Mouse (Mus musculus) liver, embryonic 13.5 days (tissue): Measurements from ENCODE around the gene Olfr951. TPM values are rescaled to one million over a fixed set of nuclear protein-coding genes. Genes with fewer than 3 reads are reported as not detected.

Experiments
- ATAC-seq: fragments of 200-750 bp; cut with Nextera tagmentation; 2 replicates; pipeline ENCODE4 v1.8.0; 2017; ENCODE audit warnings: low read depth, mild to moderate bottlenecking, moderate number of reproducible peaks, moderate library complexity
- DNase-seq: peaks from one replicate; pipeline ENCODE4 v3.0.0; 2022
- H3K27ac ChIP-seq: fragments of 300-500 bp; sonication (generic); 2 replicates; pipeline ENCODE4 v1.5.1; 2015; ENCODE audit warnings: moderate library complexity, mild to moderate bottlenecking, inconsistent platforms
- H3K27me3 ChIP-seq: fragments of 300-500 bp; sonication (generic); 2 replicates; pipeline ENCODE4 v1.6.1; 2015; ENCODE audit warnings: mild to moderate bottlenecking, inconsistent platforms
- H3K36me3 ChIP-seq: fragments of 300-500 bp; sonication (generic); 2 replicates; pipeline ENCODE4 v1.6.1; 2015; ENCODE audit warnings: mild to moderate bottlenecking, inconsistent platforms
- H3K4me1 ChIP-seq: fragments of 300-500 bp; sonication (generic); replicated peaks from 2 replicates; pipeline ENCODE4 v1.6.1; 2015; ENCODE audit warnings: inconsistent platforms
- H3K4me2 ChIP-seq: fragments of 300-500 bp; sonication (generic); 2 replicates; pipeline ENCODE4 v1.6.1; 2015; ENCODE audit warnings: inconsistent platforms, mild to moderate bottlenecking, moderate library complexity
- H3K4me3 ChIP-seq: fragments of 300-500 bp; sonication (generic); replicated peaks from 2 replicates; pipeline ENCODE4 v1.5.1; 2015; ENCODE audit warnings: mild to moderate bottlenecking, inconsistent platforms
- H3K9ac ChIP-seq: fragments of 300-500 bp; sonication (generic); 2 replicates; pipeline ENCODE4 v1.6.1; 2015; ENCODE audit warnings: mild to moderate bottlenecking, inconsistent platforms
- H3K9me3 ChIP-seq: fragments of 300-500 bp; sonication (generic); replicated peaks from 2 replicates; pipeline ENCODE4 v1.6.1; 2016; ENCODE audit warnings: inconsistent platforms
- WGBS: fragments of 180-500 bp; shearing (Covaris S2); methylation state at CpG from one replicate; pipeline ENCODE4 v1.1.7; 2015; ENCODE audit not compliant: insufficient replicate concordance; 5-methylcytosine and 5-hydroxymethylcytosine counted together
- polyA plus RNA-seq: library from polyadenylated mRNA; unstranded; fragments of >200 nt; fragmentation: Nextera tagmentation; extraction: Ambion mirVana; gene quantifications from 2 replicates; pipeline ENCODE4 v1.2.1, GENCODE M21; 2015

The Olfr951 gene
- polyA plus RNA-seq, result not detected in 2 replicates

- Histone ChIP-seq H3K4me3 (no peak within 1 kb of the TSS), H3K9ac (no peak within 1 kb of the TSS), H3K27ac (no peak within 1 kb of the TSS), H3K36me3 (no peaks in the 10 kb centered on the region), H3K4me2 (no peak within 1 kb of the TSS), H3K4me1 (no peaks in the 10 kb centered on the region), H3K27me3 (no peaks in the 10 kb centered on the region), H3K9me3 (no peaks in the 10 kb centered on the region)
- ATAC-seq, result no peak
- WGBS, result 68% methylated on average over 2 of the region's 2 CpGs
- DNase-seq, result no peak
These were observed at the start of gene Olfr951 for GRCm38 (mm10) chr9:39387110-39387509. Gene Olfr951 (plus strand): TSS chr9:39387410.

GRCm38 (mm10) chr9:39427048-39427447 is 39.8 kb downstream of the Olfr951 start, which contains the start of gene Olfr952:
Gene Olfr952 (minus strand): TSS chr9:39427148.
- no peak for DNase-seq
- H3K4me2 ChIP-seq, result no peak within 1 kb of the TSS
- H3K9me3 ChIP-seq, result no peaks in the 10 kb centered on the region
- H3K27ac ChIP-seq, result no peak within 1 kb of the TSS
- H3K4me3 ChIP-seq, result no peak within 1 kb of the TSS
- H3K9ac ChIP-seq, result no peak within 1 kb of the TSS
- no peaks in the 10 kb centered on the region for H3K27me3 ChIP-seq
- H3K36me3 ChIP-seq, result no peaks in the 10 kb centered on the region
- no peak for ATAC-seq
- no peaks in the 10 kb centered on the region for H3K4me1 ChIP-seq

Other genes starting within 250 kb of the Olfr951 start
- gene Olfr943, start 221.1 kb upstream of the Olfr951 start, polyA plus RNA-seq, result not detected in 2 replicates
- gene Olfr944, start 185.5 kb upstream of the Olfr951 start, polyA plus RNA-seq, result not detected in 2 replicates
- gene Olfr1537, start 137.4 kb upstream of the Olfr951 start, polyA plus RNA-seq, result not detected in 2 replicates
- gene Olfr945, start 110.6 kb upstream of the Olfr951 start, polyA plus RNA-seq, result not detected in 2 replicates
- gene Olfr948, start 61.4 kb upstream of the Olfr951 start, polyA plus RNA-seq, result not detected in 2 replicates
- gene Olfr952, start 39.7 kb downstream of the Olfr951 start, polyA plus RNA-seq, result not detected in 2 replicates
- not detected in 2 replicates for gene Olfr954, start 69.3 kb downstream of the Olfr951 start, polyA plus RNA-seq
- gene Olfr955, start 84.5 kb downstream of the Olfr951 start, polyA plus RNA-seq, result not detected in 2 replicates
- not detected in 2 replicates for gene Olfr44, start 106.6 kb downstream of the Olfr951 start, polyA plus RNA-seq
- not detected in 2 replicates for gene Olfr957, start 128.4 kb downstream of the Olfr951 start, polyA plus RNA-seq
- not detected in 2 replicates for gene Olfr958, start 166.6 kb downstream of the Olfr951 start, polyA plus RNA-seq
- gene Olfr959, start 188.2 kb downstream of the Olfr951 start, polyA plus RNA-seq, result not detected in 2 replicates
- gene AW551984, start 217.0 kb downstream of the Olfr951 start, polyA plus RNA-seq, result 3.6 and 3.9 TPM in 2 replicates
- not detected in 2 replicates for gene Olfr148, start 223.2 kb downstream of the Olfr951 start, polyA plus RNA-seq
- not detected in 2 replicates for gene Olfr960, start 234.0 kb downstream of the Olfr951 start, polyA plus RNA-seq